Mouse (Mus musculus) embryonic fibroblast, embryonic 13.5 days (primary cell): ENCODE data around the gene Mepe. TPM values are rescaled to one million over a fixed set of nuclear protein-coding genes. Genes with fewer than 3 reads are reported as not detected.
A peak's percentile ranks its signal among the peaks of the same experiment; 100 is the strongest.

Experiments
- H3K27ac ChIP-seq: 2 replicates; pipeline ENCODE4 v1.5.1; 2012; ENCODE audit warnings: low read length, control low read depth, inconsistent platforms; ENCODE audit not compliant: insufficient read depth
- H3K4me1 ChIP-seq: 2 replicates; pipeline ENCODE4 v1.6.1; 2011; ENCODE audit warnings: low read length; ENCODE audit not compliant: control insufficient read depth, insufficient read depth
- H3K4me3 ChIP-seq: 2 replicates; pipeline ENCODE4 v1.5.1; 2011; ENCODE audit warnings: mild to moderate bottlenecking, control low read depth, low read length; ENCODE audit not compliant: insufficient read depth
- CTCF ChIP-seq: IDR thresholded peaks from 2 replicates; pipeline ENCODE4 v1.5.1; 2011; ENCODE audit warnings: mild to moderate bottlenecking, control low read depth, low read length, moderate library complexity, borderline replicate concordance; ENCODE audit not compliant: insufficient read depth
- POLR2A ChIP-seq: IDR thresholded peaks from 2 replicates; pipeline ENCODE4 v1.6.1; 2011; ENCODE audit warnings: low read depth, mild to moderate bottlenecking, control low read depth, low read length, moderate library complexity
- polyA plus RNA-seq: library from polyadenylated mRNA; stranded (reverse); fragments of >200 nt; gene quantifications from 2 replicates; pipeline ENCODE4 v1.2.4, GENCODE M21; 2011; ENCODE audit warnings: low read depth; ENCODE audit not compliant: missing spikeins, insufficient read length

The Mepe gene
- polyA plus RNA-seq, 1 experiment = not detected

DNA sequence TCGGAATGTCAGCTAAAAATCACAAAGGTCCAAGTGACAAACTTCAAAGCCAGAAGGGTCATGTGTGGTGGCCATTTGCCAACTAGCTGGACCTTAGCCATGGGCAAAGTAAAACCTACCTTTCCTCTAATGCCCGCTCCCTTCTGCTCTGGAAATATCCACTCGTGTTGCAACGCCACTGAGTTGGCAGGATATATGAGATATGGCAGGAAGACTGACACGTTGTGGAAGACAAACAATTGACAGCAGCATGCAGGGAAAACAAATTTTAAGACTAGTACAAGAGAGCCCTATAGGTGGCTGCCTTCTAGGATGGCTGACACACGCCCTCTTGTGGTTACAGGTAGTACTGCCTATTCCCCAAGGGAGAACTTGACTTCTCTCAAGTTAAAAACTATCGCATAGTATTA, 8.1 kb downstream of the Mepe start:
- TF ChIP-seq POLR2A (no peak), CTCF (no peak)
- Histone ChIP-seq H3K4me3 (no peak overlapping the region), H3K27ac (no peak overlapping the region), H3K4me1 (no peaks in the 10 kb centered on the region)

GRCm38 (mm10) chr5:104333643-104334042, 8.5 kb downstream of the Mepe start:
- no peak for TF ChIP-seq POLR2A
- no peak for TF ChIP-seq CTCF
- Histone ChIP-seq H3K4me3 (no peak overlapping the region), H3K4me1 (no peaks in the 10 kb centered on the region), H3K27ac (no peak overlapping the region)

DNA sequence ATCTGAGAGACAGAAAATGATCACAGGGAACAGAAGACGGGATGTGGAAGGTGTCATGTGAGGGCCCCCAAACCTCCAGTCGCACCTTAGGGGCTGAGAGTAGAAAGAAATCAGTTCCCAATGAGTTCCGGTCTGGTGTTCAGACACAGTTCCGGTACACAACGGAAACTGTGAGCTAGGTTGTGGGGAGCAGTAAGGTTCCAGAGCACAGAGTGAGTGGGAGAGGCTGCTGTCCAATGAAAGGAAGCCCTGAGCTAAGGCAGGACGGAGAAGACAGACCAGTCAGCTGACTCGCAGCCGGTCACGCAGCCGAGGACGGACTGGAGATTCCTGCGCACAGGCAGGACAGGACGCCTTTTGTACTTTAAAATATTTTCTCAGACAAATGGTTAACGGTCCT, 9.4 kb downstream of the Mepe start:
- Histone ChIP-seq H3K27ac (no peak overlapping the region), H3K4me1 (no peaks in the 10 kb centered on the region), H3K4me3 (no peak overlapping the region)
- TF ChIP-seq CTCF (no peak), POLR2A (no peak)

- Histone ChIP-seq H3K4me1 (no peaks in the 10 kb centered on the region), H3K27ac (no peak overlapping the region), H3K4me3 (no peak overlapping the region)
- TF ChIP-seq POLR2A = no peak
- TF ChIP-seq CTCF = no peak
Measured at GRCm38 (mm10) chr5:104335962-104336361, 10.8 kb downstream of the Mepe start.

GRCm38 (mm10) chr5:104337491-104337890, 12.4 kb downstream of the Mepe start:
- Histone ChIP-seq H3K27ac (no peak overlapping the region), H3K4me3 (no peak overlapping the region), H3K4me1 (no peaks in the 10 kb centered on the region)
- TF ChIP-seq CTCF (no peak), POLR2A (no peak)

DNA sequence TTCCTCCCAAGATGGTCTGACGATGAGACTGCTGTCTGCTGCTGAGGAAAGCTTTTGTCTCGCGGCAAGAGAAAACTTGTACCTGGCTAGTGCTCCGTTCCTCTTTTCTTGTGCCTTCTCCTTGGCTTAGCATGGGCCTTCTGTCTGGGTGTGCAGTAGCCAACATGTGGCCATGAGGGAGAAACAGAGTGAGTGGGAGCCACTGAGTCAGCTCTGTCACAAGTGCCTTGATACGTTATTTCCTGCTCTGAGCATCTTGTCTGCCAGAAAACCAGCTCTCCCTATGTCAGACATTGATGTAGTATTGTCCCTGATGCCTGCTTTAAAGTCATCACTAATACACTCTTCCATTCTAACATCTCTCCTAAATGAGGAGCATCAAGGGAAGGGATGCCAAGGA, 13.9 kb downstream of the Mepe start:
- no peak overlapping the region for H3K27ac ChIP-seq

GRCm38 (mm10) chr5:104339706-104340512, 14.8 kb downstream of the Mepe start:
- no peaks in the 10 kb centered on the region for H3K4me1 ChIP-seq
- no peak for TF ChIP-seq POLR2A
- peak; percentile 19; the same call in 1 of the 2 replicates for TF ChIP-seq CTCF
- no peak overlapping the region for H3K4me3 ChIP-seq

More for the DNA sequence above, 13.9 kb downstream of the Mepe start:
- no peak for TF ChIP-seq POLR2A
- TF ChIP-seq CTCF = no peak
- H3K4me3 ChIP-seq = no peak overlapping the region
- no peaks in the 10 kb centered on the region for H3K4me1 ChIP-seq

DNA sequence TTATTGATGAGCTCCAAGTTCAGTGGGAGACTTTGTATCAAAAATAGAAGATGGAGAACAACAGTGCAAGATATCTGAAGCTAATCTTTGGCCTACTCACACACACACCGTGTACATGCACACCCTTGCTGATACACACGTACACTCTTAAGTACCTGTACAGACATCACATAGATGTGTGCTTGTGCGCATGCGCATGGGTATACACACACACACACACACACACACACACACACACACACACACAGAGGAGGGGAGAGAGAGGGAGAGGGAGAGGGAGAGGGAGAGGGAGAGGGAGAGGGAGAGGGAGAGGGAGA, 15.3 kb downstream of the Mepe start:
- Histone ChIP-seq H3K27ac (no peak overlapping the region), H3K4me3 (no peak overlapping the region), H3K4me1 (no peaks in the 10 kb centered on the region)
- TF ChIP-seq POLR2A (no peak), CTCF (no peak)

More at GRCm38 (mm10) chr5:104339706-104340512, 14.8 kb downstream of the Mepe start:
- no peak overlapping the region for H3K27ac ChIP-seq

DNA sequence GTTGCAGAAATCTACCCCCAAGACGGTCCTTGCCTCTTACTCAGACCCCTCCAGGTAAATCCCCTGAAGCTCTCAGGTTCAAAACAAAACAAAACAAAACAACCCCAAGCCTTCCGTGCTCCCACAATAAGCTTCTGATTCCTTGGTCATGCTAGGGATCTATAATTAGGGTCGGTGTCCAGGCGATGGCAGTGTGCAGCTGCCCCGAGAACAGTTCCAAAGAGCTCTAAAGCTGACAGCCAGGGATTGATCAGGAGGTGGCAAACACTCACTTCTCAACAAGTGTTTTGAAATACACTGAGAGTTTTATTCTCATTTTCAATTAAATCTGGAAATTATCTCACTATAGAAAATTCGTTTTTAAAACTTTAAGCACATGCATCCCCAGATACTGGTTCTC, 17.8 kb downstream of the Mepe start:
- no peaks in the 10 kb centered on the region for H3K4me1 ChIP-seq
- TF ChIP-seq POLR2A = no peak
- TF ChIP-seq CTCF = peak; percentile 31; the same call in 1 of the 2 replicates
- H3K4me3 ChIP-seq = no peak overlapping the region
- H3K27ac ChIP-seq = no peak overlapping the region

- TF ChIP-seq POLR2A (no peak), CTCF (0 out of 2 replicates have a peak, but pooled peaks have one; percentile 9)
- Histone ChIP-seq H3K4me3 (no peak overlapping the region), H3K4me1 (no peaks in the 10 kb centered on the region), H3K27ac (peak overlapping the region; percentile 20)
Measured at GRCm38 (mm10) chr5:104344526-104345240, 19.6 kb downstream of the Mepe start.
